Mouse (Mus musculus) midbrain, embryonic 11.5 days (tissue): ENCODE results near the gene Elf5. TPM values are rescaled to one million over a fixed set of nuclear protein-coding genes. Genes with fewer than 3 reads are reported as not detected.

Experiments
- ATAC-seq: fragments of 200-750 bp; cut with Nextera tagmentation; 2 replicates; pipeline ENCODE4 v1.8.0; 2017; ENCODE audit warnings: moderate TSS enrichment, moderate library complexity; ENCODE audit not compliant: low FRiP score
- DNase-seq: peaks from one replicate; pipeline ENCODE4 v3.0.0; 2015; ENCODE audit warnings: low spot score; ENCODE audit errors: missing footprints
- H3K27ac ChIP-seq: fragments of 300-500 bp; sonication (generic); 2 replicates; pipeline ENCODE4 v1.5.1; 2014; ENCODE audit warnings: low read depth, low read length
- H3K27me3 ChIP-seq: fragments of 300-500 bp; sonication (generic); 2 replicates; pipeline ENCODE4 v1.6.1; 2014; ENCODE audit warnings: mild to moderate bottlenecking, low read length, moderate library complexity, mixed read lengths; ENCODE audit not compliant: control insufficient read depth, insufficient read depth
- H3K36me3 ChIP-seq: fragments of 300-500 bp; sonication (generic); 2 replicates; pipeline ENCODE4 v1.6.1; 2014; ENCODE audit warnings: mild to moderate bottlenecking, low read length, moderate library complexity, mixed read lengths; ENCODE audit not compliant: control insufficient read depth, insufficient read depth
- H3K4me1 ChIP-seq: fragments of 300-500 bp; sonication (generic); 2 replicates; pipeline ENCODE4 v1.6.1; 2014; ENCODE audit warnings: low read length; ENCODE audit not compliant: control insufficient read depth, insufficient read depth
- H3K4me2 ChIP-seq: fragments of 300-500 bp; sonication (generic); 2 replicates; pipeline ENCODE4 v1.6.1; 2014; ENCODE audit warnings: mild to moderate bottlenecking, moderate library complexity
- H3K4me3 ChIP-seq: fragments of 300-500 bp; sonication (generic); 2 replicates; pipeline ENCODE4 v1.5.1; 2014; ENCODE audit warnings: low read depth, low read length
- H3K9ac ChIP-seq: fragments of 300-500 bp; sonication (generic); 2 replicates; pipeline ENCODE4 v1.6.1; 2014; ENCODE audit warnings: low read length
- H3K9me3 ChIP-seq: fragments of 300-500 bp; sonication (generic); 2 replicates; pipeline ENCODE4 v1.6.1; 2016; ENCODE audit warnings: low read length; ENCODE audit not compliant: control insufficient read depth
- WGBS: fragments of 180-500 bp; shearing (Covaris S2); extraction: QIAGEN DNeasy Blood & Tissue Kit; methylation state at CpG from one replicate; pipeline ENCODE4 v1.1.7; 2014; 5-methylcytosine and 5-hydroxymethylcytosine counted together
- polyA plus RNA-seq: library from polyadenylated mRNA; unstranded; fragments of >200 nt; fragmentation: Nextera tagmentation; extraction: Ambion mirVana; gene quantifications from 2 replicates; pipeline ENCODE4 v1.2.1, GENCODE M21; 2014

The Elf5 gene
- polyA plus RNA-seq, 1 experiment from 2014 or later: not detected

DNA sequence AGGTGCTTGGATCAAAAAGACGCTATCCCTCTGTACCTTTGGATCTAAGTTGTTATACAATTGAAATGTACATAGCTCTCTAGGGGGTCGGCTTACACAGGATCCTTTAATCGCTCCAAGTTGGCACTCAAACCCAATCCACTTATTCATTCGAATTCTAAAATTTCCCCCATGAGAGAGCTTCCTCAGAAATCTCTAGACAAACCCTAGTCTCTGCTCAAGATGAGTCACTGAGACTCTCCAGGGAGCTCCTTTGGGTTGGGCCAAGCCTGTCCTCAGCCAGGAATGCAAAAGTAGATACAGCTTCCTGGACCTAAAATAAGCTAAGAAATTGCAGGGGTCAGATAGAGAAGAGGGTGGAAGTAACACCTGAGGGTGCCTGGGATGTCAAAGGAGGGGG, 10.8 kb upstream of the Elf5 start:
- no peaks in the 10 kb centered on the region for H3K9me3 ChIP-seq
- DNase-seq: no peak
- H3K27me3 ChIP-seq: no peaks in the 10 kb centered on the region
- no peaks in the 10 kb centered on the region for H3K36me3 ChIP-seq
- H3K9ac ChIP-seq: no peak overlapping the region
- no peak overlapping the region for H3K4me2 ChIP-seq
- no peak for ATAC-seq
- H3K4me3 ChIP-seq: no peak overlapping the region
- no peak overlapping the region for H3K27ac ChIP-seq
- WGBS: 73% methylated on average over 4 of the region's 4 CpGs
- H3K4me1 ChIP-seq: no peaks in the 10 kb centered on the region

DNA sequence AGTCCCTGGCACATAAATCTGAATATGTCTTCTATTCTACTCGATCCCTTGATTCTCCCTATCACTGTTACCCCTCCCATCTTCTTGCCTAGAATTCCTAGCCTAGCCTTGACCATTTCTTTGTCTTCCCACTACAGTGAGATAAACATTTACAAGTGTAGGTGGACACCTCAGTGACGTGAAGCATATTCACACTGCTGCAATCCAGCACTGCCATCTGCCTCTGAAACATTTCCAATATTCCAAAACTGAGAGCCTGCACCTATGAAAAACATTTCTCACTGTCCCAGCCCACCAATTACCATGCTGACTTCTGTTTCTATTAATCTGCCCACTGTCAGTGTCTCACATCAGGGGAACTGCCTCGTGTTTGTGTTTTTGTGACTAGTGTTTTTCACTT, 5.2 kb upstream of the Elf5 start:
- no peak overlapping the region for H3K9ac ChIP-seq
- no peaks in the 10 kb centered on the region for H3K9me3 ChIP-seq
- no peak overlapping the region for H3K4me3 ChIP-seq
- DNase-seq (no peak), ATAC-seq (no peak)
- H3K27ac ChIP-seq: no peak overlapping the region
- H3K36me3 ChIP-seq: no peaks in the 10 kb centered on the region
- no peak overlapping the region for H3K4me2 ChIP-seq
- WGBS: 86% methylated on average over 3 of the region's 3 CpGs
- no peaks in the 10 kb centered on the region for H3K4me1 ChIP-seq
- no peaks in the 10 kb centered on the region for H3K27me3 ChIP-seq

DNA sequence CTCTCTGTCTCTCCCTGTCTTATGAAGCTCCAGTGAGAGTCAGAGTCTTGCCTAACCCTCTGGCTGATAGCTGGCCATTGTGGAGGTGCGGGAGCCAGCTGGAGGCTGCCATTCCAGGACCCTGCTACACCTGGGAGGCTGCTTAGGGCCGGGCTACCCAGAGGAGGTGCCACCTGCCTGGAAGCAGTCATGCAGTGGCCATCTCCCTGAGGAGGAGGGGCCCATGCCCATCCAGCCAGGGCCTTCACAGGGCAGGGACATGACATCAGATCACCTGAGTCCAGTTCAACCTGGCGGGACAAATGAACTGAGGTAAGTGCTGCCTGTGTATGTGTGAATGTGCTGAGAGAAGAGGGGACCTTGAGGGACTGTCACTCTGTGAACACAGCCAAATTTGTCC, 328 bp downstream of the Elf5 start:
- no peak overlapping the region for H3K4me2 ChIP-seq
- 90% methylated on average over 3 of the region's 3 CpGs for WGBS
- DNase-seq (no peak), ATAC-seq (no peak)
- H3K27ac ChIP-seq: no peak overlapping the region
- no peaks in the 10 kb centered on the region for H3K4me1 ChIP-seq
- H3K27me3 ChIP-seq: no peaks in the 10 kb centered on the region
- H3K4me3 ChIP-seq: no peak overlapping the region
- H3K36me3 ChIP-seq: no peaks in the 10 kb centered on the region
- no peaks in the 10 kb centered on the region for H3K9me3 ChIP-seq
- no peak overlapping the region for H3K9ac ChIP-seq

DNA sequence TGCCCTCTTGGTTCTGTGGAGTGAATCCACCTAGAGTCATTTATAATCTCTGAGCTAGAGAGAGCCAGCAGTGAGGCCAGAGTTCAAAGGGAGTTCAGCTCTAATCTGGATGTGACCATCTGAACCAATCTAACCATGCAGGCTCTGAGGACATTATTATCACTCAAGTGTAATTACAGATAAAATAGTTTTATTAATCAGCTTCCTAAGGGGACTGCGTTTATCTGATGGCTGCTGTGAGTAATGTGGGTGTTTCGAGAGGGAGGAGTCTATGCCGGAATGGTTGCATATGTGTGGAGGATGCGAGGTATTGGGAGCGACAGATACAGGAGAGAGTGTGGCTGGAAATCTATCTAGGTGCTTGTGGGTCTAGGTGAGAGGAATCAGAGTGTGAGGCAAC, 1.9 kb downstream of the Elf5 start:
- Histone ChIP-seq H3K9ac (no peak overlapping the region), H3K36me3 (no peaks in the 10 kb centered on the region), H3K4me2 (no peak overlapping the region), H3K4me1 (no peaks in the 10 kb centered on the region), H3K27me3 (no peaks in the 10 kb centered on the region), H3K4me3 (no peak overlapping the region), H3K27ac (no peak overlapping the region), H3K9me3 (no peaks in the 10 kb centered on the region)
- ATAC-seq (no peak), DNase-seq (no peak)
- 87% methylated on average over 5 of the region's 5 CpGs for WGBS

- H3K4me3 ChIP-seq: no peak overlapping the region
- no peak overlapping the region for H3K4me2 ChIP-seq
- WGBS: 91% methylated on average over 3 of the region's 3 CpGs
- ATAC-seq (no peak), DNase-seq (no peak)
- H3K36me3 ChIP-seq: no peaks in the 10 kb centered on the region
- no peak overlapping the region for H3K27ac ChIP-seq
- no peaks in the 10 kb centered on the region for H3K27me3 ChIP-seq
- H3K4me1 ChIP-seq: no peaks in the 10 kb centered on the region
- no peak overlapping the region for H3K9ac ChIP-seq
- H3K9me3 ChIP-seq: no peaks in the 10 kb centered on the region
Observed at GRCm38 (mm10) chr2:103415774-103416173, 4.3 kb downstream of the Elf5 start.

DNA sequence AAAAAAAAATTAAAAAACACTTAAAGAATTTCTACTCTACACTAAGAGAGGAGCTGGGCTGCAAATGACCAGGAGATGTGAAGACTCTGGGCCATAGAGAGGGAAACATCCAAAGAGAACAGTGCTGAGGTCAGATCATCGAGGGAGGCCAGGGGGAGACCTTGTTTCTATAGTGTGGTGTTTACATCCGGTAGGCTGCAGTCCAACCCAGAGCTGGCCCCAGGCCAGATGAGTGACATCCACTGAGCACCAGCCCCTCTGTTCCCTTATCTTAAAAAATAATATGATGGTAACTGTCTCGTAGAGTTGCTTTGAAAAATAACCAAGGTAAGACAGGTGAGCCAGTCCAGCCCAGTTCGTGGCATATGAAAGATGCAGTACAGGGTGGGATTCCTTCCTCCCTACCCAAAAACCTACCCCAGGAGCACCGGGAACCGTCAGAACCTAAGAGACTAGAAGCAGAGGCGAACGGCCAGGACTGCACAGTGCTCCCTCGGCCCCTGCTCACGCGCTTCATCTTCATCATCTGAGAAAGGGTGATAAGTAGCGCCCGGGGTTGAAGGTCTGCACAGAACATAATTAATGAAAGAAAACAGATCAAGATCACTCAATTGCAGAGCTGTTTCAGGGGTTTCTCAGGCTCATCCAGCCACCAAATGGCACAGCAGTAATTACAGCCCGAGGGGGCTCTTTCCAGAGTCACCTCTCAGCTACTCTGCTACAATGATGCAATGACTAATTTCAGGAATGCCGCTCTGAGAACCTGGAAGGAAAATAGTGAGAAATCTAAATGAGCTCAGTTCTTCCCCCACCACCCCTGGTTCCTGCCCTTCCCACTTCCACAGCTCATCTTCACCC, 9.4 kb downstream of the Elf5 start:
- H3K27me3 ChIP-seq: no peaks in the 10 kb centered on the region
- H3K4me3 ChIP-seq: no peak overlapping the region
- no peak overlapping the region for H3K4me2 ChIP-seq
- no peaks in the 10 kb centered on the region for H3K36me3 ChIP-seq
- no peak overlapping the region for H3K9ac ChIP-seq
- no peak overlapping the region for H3K27ac ChIP-seq
- H3K4me1 ChIP-seq: peaks cover 8% of the 10 kb centered on the region; the same call in 1 of the 2 replicates
- no peaks in the 10 kb centered on the region for H3K9me3 ChIP-seq
- ATAC-seq: no peak
- DNase-seq: peak; percentile 12
- 87% methylated on average over 15 of the region's 15 CpGs for WGBS

DNA sequence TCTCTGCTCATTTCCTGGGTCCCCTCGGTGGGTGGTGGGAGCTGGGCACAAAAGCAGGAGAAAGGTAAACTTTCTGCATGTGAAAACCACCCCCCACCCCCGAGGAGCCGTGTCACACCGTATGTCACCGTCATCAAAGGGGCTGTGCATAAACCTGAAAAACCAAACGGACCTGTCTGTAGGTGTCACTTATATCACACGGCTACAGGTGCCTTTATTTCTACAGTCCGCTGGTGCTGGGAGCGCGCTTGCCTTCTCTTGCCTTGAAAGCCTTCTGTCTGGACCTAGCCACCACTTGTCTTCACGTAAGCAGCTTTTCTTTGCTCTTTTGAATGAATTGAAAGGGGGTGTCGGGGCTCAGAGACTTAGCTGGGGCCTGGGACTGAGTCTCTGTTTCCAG, 12.4 kb downstream of the Elf5 start:
- Histone ChIP-seq H3K27ac (no peak overlapping the region), H3K4me3 (no peak overlapping the region), H3K4me1 (peaks cover 10% of the 10 kb centered on the region; the same call in 1 of the 2 replicates), H3K9ac (peak overlapping the region; percentile 17; the same call in 1 of the 2 replicates), H3K9me3 (no peaks in the 10 kb centered on the region), H3K36me3 (no peaks in the 10 kb centered on the region), H3K4me2 (peak overlapping the region; percentile 30), H3K27me3 (no peaks in the 10 kb centered on the region)
- 52% methylated on average over 12 of the region's 12 CpGs for WGBS
- DNase-seq (peak; percentile 83), ATAC-seq (peak; percentile 25; the same call in 1 of the 2 replicates)

DNA sequence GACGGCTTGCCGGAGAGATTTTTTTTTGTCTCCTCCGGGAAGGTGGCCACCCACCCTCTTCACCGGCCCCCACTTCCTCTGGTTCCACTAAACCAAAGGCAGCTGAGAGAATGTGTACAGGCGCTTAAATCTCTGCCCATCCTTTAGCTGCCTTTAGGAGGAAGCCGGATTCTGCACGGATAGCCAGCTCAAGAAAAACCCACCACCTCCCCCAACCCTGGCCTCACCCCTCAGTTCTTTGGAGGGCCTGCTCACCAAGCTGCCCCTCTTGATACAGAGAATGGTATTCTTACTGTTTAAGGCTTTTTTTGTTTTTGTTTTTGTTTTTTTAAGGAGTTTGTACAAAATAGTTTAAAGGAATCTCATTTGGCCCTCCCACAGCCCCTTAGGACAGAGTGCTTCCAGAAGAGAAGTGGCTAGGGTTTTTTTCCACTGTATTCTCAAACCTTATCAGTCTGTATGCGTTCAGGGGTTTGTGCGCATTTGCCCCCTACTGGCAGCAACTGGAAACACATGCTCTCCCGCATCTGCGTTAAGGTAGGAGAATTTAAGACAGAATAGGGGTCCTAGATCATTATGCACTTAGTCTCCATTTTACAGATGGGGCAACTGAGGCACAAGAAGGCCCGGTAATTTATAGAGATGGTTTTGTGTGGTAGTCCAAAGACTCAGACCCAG, 13.0 kb downstream of the Elf5 start:
- H3K4me1 ChIP-seq: peaks cover 10% of the 10 kb centered on the region; the same call in 1 of the 2 replicates
- no peaks in the 10 kb centered on the region for H3K36me3 ChIP-seq
- H3K4me3 ChIP-seq: no peak overlapping the region
- H3K27ac ChIP-seq: no peak overlapping the region
- WGBS: 16% methylated on average over 12 of the region's 12 CpGs
- H3K9ac ChIP-seq: peak overlapping the region; percentile 17; the same call in 1 of the 2 replicates
- no peaks in the 10 kb centered on the region for H3K9me3 ChIP-seq
- DNase-seq (peak; percentile 98), ATAC-seq (peak; percentile 72)
- H3K27me3 ChIP-seq: no peaks in the 10 kb centered on the region
- peak overlapping the region; percentile 30 for H3K4me2 ChIP-seq

GRCm38 (mm10) chr2:103425456-103426063, 14.1 kb downstream of the Elf5 start:
- H3K9ac ChIP-seq: no peak overlapping the region
- no peak overlapping the region for H3K4me2 ChIP-seq
- DNase-seq: no peak
- no peak overlapping the region for H3K4me3 ChIP-seq
- H3K36me3 ChIP-seq: no peaks in the 10 kb centered on the region
- H3K27me3 ChIP-seq: no peaks in the 10 kb centered on the region
- no peak overlapping the region for H3K27ac ChIP-seq
- peaks cover 10% of the 10 kb centered on the region; the same call in 1 of the 2 replicates for H3K4me1 ChIP-seq
- ATAC-seq: no peak
- no peaks in the 10 kb centered on the region for H3K9me3 ChIP-seq
- WGBS: 83% methylated on average over 11 of the region's 11 CpGs
